Mouse (Mus musculus) right cerebral cortex, postnatal 36 days (tissue): ENCODE data around the gene Ilf3.
A peak's percentile ranks its signal among the peaks of the same experiment; 100 is the strongest.

ENCODE experiments used
- DNase-seq, 2 experiments: peaks; one replicate each; pipeline ENCODE4 v3.0.0; 2022; ENCODE audit warnings: low spot score in 2 of 2, mixed read lengths in 1 of 2

The Ilf3 gene

GRCm38 (mm10) chr9:21340411-21340810 is 27.3 kb upstream of the Ilf3 start:
- no peak for DNase-seq

GRCm38 (mm10) chr9:21346627-21347365 is 20.9 kb upstream of the Ilf3 start:
- no peak for DNase-seq

- no peak for DNase-seq
Observed at GRCm38 (mm10) chr9:21348152-21348551, 19.5 kb upstream of the Ilf3 start.

DNA sequence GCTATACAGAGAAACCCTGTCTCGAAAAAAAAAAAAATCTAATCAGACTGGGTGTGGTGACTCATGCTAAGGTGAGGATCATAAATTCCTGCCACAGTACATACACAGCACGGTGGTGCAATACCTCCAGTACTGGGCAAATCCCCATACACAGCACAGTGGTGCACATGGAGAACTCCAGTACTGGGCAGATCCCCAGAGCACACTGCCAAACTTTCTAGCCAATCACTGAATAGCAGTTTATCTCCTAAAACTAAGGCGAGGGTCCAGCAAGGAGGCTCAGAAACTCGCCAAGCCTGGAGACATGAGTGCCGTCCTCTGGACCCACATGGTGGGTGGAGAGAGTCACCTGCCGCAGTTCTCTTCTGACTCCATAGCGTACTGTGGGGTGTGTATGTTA is 16.5 kb upstream of the Ilf3 start:
- DNase-seq, result no peak

DNA sequence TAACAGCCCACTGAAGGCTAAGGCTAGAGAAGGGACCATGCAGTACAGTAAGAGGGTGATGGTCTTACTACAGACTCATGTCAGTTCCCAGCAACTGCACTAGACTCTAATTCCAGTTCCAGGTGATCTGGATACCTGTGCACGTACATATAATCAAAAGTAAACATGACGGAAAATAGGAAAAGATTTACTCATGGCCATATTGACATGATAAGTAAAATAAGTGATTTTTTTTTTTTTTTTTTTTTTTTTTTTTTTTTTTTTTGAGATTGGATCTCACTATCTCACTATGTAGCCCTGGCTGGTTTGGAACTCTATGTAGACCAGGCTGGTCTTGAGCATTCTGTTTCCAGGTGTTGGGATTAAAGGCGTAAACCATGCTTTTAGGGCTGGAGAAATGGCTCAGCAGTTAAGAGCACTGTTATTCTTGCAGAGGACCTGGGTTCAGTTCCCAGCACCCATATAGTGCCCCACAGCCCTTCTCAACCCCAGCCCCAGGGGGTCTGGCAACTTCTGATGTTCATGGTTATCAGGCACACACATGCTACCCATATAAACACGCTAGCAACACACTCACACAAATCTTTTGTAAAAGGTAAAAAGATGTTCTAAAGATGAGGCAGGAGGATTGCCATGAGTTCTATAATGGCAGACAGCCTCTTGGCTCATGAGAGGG is 15.8 kb upstream of the Ilf3 start:
- DNase-seq, result no peak

DNA sequence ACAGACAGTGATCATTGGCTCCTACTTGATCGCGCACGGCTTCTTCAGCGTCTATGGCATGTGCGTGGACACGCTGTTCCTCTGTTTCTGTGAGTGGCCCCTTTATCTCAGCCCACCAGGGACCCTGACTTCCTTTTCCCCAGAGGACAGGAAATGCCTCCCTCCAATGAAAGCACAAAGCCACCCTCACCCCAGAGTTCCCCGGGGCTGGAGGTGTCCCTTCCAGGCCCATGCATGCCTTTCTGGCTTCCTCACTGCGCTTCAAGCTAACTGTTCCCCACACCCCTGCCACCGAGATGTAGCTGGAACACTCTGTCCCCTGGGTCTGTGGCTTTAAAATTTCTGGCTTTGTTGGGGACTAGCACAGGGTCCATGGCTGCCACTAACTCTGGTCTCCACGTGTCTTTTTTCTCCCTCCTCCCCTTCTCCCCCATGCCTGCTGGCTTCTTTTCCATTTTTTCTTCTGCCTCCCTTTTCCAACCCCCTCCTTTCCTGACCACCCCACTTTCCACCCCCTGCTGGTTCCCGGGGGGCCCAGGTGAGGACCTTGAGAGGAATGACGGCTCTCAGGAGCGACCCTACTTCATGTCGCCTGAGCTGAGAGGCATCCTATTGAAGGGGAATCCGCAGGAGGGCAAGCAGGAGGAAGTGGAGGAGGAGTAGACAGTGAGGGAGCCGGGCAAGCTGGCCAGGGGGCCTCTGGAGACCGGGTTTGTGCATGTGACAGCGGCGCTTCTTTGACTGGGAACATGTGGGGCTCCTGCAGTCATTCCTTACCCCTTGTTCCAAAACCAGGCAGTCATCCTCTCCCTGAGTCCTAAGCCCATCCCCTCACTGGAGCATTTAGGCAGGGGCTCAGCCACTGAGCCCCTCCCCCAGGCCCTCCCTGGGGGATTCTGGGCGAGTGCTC is 15.0 kb upstream of the Ilf3 start:
- DNase-seq, result no peak

DNA sequence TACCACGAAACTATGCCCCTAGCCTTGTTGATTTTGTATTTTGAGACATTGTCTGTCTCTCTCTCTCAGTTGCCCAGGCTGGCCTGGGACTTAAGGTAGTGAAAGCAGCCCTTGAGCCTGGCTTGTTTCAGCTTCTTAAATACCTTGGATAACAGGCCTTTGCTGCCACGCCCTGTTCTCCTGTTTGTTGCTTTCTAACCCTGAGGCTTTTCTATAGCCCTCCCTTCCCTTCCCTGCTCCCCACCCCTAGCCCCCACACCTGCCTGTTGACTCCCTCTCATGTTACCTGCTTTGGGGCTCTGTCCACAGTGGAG is 14.3 kb upstream of the Ilf3 start:
- DNase-seq, result no peak

- no peak for DNase-seq
Observed at GRCm38 (mm10) chr9:21354796-21355195, 12.9 kb upstream of the Ilf3 start.

- peak; percentile 29 to 37 for DNase-seq
Observed at GRCm38 (mm10) chr9:21356981-21357718, 10.5 kb upstream of the Ilf3 start.

DNA sequence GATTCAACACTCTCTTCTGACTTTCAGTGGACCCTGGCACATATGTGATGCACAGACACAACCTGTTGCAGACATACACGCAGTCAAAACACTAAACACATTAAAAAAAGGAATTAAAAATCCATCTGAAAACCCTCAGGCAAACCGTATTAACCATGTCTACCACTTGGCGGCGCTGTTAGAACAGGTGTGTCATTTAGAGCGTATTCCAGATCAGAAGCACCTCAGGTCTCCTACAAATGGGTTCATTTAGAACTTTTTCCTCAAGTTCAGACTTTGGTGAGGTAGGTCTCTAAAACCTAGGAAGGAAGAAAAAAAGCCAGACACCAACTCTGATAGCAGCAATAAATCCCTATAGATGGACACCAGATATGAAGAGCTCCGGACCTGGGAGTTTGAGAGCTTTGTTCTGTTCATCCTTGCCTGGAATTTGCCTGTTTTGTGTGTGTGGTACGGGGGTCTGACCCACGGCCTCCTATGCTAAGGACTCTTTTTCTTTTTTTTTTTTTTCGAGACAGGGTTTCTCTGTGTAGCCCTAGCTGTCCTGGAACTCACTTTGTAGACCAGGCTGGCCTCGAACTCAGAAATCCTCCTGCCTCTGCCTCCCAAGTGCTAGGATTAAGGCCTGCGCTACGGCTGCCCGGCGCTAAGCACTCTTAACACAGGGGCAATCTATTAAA is 990 bp upstream of the Ilf3 start:
- peak; percentile 45 to 46 for DNase-seq

- peak; percentile 41 to 54 for DNase-seq
Observed at GRCm38 (mm10) chr9:21368131-21368584, 487 bp downstream of the Ilf3 start.

DNA sequence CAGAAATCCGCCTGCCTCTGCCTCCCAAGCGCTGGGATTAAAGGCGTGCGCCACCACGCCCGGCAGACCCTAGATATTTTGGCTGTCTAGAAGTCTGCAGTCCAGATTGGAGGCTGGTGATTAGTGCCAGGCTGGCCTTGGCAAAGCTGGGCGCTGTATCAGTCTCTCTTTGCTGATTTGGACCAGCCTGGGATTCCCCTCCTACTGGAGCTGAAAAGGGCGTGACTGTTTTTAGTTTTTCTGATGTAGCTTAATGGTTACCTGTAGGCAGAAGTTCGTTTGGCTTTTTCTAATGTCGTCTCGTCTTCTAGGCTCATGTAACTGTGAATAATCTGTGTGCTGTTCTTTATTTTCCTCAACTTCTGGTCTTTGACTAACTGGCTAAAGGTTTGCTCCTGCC is 1.4 kb downstream of the Ilf3 start:
- DNase-seq, result no peak

DNA sequence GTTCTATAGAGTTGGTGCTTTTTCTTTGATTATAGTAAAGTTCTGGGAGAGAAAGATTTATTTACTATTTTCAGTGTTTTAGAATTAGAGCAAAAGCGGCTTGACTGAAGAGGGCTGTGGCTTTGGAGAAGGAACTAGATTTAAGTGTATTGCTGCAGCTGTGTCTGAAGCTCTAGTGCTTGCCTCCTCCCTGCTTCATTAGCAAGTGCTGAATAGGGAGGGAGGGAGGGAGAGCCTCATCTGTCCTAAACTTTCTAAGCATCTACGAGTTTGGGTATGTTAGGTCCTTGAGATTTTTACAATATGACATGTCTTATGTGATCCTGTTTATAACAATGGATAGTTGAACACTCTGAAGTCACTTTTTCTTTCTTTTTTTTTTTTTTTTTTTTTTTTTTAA is 3.2 kb downstream of the Ilf3 start:
- DNase-seq, result no peak

- no peak for DNase-seq
Observed at GRCm38 (mm10) chr9:21372508-21372907, 4.8 kb downstream of the Ilf3 start.

DNA sequence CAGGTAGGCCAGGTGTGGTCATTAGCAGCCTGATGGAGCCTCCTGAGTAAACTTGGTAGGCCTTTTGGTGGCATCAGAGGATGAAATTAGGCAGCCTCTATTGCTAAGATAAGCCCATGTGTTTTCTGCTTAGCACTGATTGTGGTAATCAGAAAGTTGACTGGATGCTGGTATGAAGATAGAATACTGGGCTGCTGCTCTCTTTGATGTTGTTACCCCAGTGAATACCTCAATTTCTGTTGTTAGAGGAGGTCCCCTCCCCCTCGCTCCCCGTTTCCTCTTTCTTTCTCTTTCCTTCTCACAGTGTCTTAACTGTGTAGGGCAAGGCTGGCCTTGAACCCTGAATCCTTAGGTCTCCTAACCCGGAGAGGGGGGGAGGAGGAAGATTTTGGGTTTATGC is 11.5 kb downstream of the Ilf3 start:
- no peak for DNase-seq

DNA sequence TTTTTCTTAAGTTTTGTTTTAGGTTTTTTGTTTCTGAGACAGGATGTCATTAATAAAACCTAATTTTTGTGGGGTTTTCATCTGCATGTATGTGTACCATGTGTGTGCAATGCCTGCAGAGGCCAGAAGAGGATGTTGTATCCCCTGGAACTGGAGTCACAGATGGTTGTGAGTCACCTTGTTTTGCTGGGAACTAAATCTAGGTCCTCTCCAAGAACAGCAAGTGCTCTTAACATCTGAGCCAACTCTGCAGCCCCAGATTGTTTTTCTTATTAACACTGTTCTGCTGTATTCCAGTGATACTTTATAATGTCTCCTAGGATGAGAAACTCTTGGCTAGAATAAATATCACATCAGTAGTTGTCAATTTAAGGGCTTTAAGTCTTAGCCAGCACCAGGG is 13.2 kb downstream of the Ilf3 start:
- no peak for DNase-seq

DNA sequence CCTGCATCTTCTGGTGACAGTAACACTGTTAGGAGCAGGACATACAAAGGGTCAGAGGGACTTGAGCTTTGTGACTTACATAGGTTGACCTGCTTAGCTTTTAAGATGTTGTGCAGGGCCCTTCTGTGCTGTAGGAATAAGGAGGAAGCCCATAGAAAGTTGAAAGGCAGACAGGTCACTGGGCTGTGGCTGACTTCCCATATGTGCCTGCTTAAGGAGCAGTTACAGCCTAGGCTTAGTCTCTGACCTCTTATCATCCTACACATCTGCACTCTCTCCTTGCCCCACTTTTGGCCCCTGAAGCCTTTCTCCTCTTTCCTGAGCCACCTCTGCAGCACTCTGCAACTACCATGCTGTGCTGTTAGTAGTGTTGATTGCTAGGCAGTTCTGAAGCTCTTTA is 16.3 kb downstream of the Ilf3 start:
- DNase-seq, result no peak

DNA sequence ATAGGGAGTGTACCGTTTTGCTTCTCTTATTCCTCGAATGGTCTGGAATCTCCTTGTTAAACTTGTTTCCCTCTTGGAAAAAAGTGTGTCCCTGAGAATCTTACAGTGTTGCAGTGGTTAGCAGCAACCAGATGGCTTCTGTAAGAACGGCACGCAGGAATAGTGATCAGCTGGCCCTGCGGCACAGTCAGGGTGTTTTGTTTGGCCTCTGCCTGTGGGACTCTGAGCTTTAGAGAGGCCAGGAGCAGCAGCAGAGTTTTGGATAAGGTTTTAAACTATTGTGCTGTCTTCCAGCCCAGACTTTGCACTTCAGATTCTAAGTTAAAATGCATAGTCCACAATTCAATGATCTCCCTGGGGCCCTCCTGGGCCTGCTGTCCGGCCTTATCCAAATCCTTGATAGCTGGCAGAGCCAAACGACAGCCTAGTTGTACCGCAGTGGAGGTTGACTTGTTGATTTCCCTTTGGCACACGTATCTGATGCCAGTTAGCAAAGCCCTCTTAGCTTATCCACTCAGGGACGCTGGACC is 25.0 kb downstream of the Ilf3 start:
- no peak for DNase-seq

- DNase-seq, result no peak
Observed at GRCm38 (mm10) chr9:21395692-21396091, 28.0 kb downstream of the Ilf3 start.

- DNase-seq, result no peak
Observed at GRCm38 (mm10) chr9:21397170-21397569, 29.5 kb downstream of the Ilf3 start.

DNA sequence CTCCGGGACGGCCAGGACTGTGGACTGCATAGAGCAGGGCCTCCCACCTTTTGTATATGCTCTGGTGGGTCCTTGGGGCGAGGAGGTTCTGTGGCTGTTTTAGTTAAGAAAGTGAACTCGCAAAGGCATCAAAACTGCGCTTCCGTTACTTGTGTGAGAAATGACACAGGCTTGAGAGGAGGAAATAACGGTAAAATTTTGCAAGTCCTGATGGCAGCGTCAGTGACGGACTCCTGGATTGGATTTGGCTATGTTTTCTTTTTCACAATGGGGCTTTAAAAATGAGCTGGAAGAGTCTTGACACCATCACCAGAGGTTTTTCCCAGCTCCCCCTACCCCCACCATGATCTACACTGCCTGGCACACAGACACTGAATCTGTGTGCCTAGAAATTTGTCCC is 33.4 kb downstream of the Ilf3 start:
- DNase-seq, result no peak
